Mouse (Mus musculus) kidney, adult 11 months (tissue): ENCODE data around the gene Mertk.

ENCODE experiments used
- DNase-seq: peaks from one replicate; pipeline ENCODE4 v3.0.0; 2022

Gene Mertk

GRCm38 (mm10) chr2:128771048-128771447 is 72.3 kb downstream of the Mertk start:
- no peak for DNase-seq

- DNase-seq: peak; percentile 17
These were observed 73.1 kb downstream of the Mertk start for GRCm38 (mm10) chr2:128771750-128772338.

GRCm38 (mm10) chr2:128782231-128782630 is 83.5 kb downstream of the Mertk start:
- no peak for DNase-seq

- DNase-seq: peak; percentile 43
These were observed 85.0 kb downstream of the Mertk start for GRCm38 (mm10) chr2:128783660-128784345.

GRCm38 (mm10) chr2:128784814-128785213 is 86.1 kb downstream of the Mertk start:
- no peak for DNase-seq

GRCm38 (mm10) chr2:128786341-128786740 is 87.6 kb downstream of the Mertk start:
- DNase-seq: no peak

GRCm38 (mm10) chr2:128786795-128787194 is 88.0 kb downstream of the Mertk start:
- DNase-seq: no peak

- no peak for DNase-seq
These were observed 89.0 kb downstream of the Mertk start for GRCm38 (mm10) chr2:128787805-128788204.

GRCm38 (mm10) chr2:128790875-128791614 is 92.3 kb downstream of the Mertk start:
- no peak for DNase-seq

- DNase-seq: no peak
These were observed 95.2 kb downstream of the Mertk start for GRCm38 (mm10) chr2:128793958-128794357.

- no peak for DNase-seq
These were observed 97.7 kb downstream of the Mertk start for GRCm38 (mm10) chr2:128796463-128796862.

GRCm38 (mm10) chr2:128803441-128803840 is 104.7 kb downstream of the Mertk start:
- DNase-seq: no peak

- DNase-seq: no peak
These were observed 106.6 kb downstream of the Mertk start for GRCm38 (mm10) chr2:128805341-128805740.

GRCm38 (mm10) chr2:128806561-128806960 is 107.8 kb downstream of the Mertk start:
- peak; percentile 20 for DNase-seq

- DNase-seq: no peak
These were observed 114.0 kb downstream of the Mertk start for GRCm38 (mm10) chr2:128812761-128813160.

GRCm38 (mm10) chr2:128816311-128816710 is 117.6 kb downstream of the Mertk start:
- DNase-seq: no peak

- DNase-seq: no peak
These were observed 118.2 kb downstream of the Mertk start for GRCm38 (mm10) chr2:128816916-128817315.

- no peak for DNase-seq
These were observed 118.6 kb downstream of the Mertk start for GRCm38 (mm10) chr2:128817387-128817785.

- peak; percentile 94 for DNase-seq
These were observed 119.3 kb downstream of the Mertk start, which contains the start of gene Tmem87b for GRCm38 (mm10) chr2:128817786-128818681. TSS of gene Tmem87b (plus strand) at chr2:128818118.

GRCm38 (mm10) chr2:128818956-128819643 is 120.3 kb downstream of the Mertk start:
- DNase-seq: peak; percentile 26

- no peak for DNase-seq
These were observed 121.9 kb downstream of the Mertk start for GRCm38 (mm10) chr2:128820631-128821030.

GRCm38 (mm10) chr2:128823893-128824292 is 125.1 kb downstream of the Mertk start:
- DNase-seq: no peak
